ENCODE assay signal across 26 mouse cellular contexts in the genomic region with DNA sequence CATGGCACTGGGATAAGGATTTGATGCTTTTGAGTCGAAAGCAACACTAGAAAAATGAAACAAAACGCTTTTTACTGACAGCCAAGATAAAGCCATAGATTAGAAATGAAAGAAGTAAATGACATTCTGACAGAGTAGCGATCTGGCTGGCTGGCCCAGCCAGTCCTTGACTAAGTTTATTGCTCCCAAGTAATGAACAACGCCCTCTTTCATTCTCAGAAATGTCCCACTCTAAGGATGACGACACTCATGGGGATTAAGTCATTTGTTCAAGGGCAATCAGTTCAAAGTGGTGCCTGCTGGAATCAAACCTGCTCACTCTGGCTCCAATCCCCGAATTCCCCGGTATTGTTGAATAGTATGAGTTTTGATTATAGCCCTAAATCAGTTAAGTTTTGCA.
DNase-seq lines count a peak whose midpoint lies in the region; ATAC-seq and TF ChIP-seq lines count a peak whose summit lies in the region.
"Had no signal": no experiment of that assay in that cellular context is flagged by ENCODE, and none has a peak within 500 bp of the region (broad histone marks: within the 10 kb centered on the region; RNA-seq: fewer than 3 reads in every experiment).

No protein-coding gene starts in this region.

- peak; percentile 59 for ATAC-seq in intestine, postnatal 0 days
- no peak for ATAC-seq in forebrain, postnatal 0 days
- ATAC-seq: activated CD4-positive, CD25-positive, alpha-beta regulatory T cell, adult 4 months; CD4-positive, CD25-positive, alpha-beta regulatory T cell, adult 4 months; forebrain, embryonic 16.5 days; hindbrain, postnatal 0 days; inflammation-experienced regulatory T-cells, adult 6 months had no signal

- no peak overlapping the region for H3K9ac ChIP-seq in intestine, postnatal 0 days (ENCODE audit: low read depth, low read length)
- no peak overlapping the region for H3K9ac ChIP-seq in forebrain, postnatal 0 days
- H3K9ac ChIP-seq: embryonic facial prominence, embryonic 12.5 days; embryonic facial prominence, embryonic 15.5 days; forebrain, embryonic 12.5 days; heart, embryonic 13.5 days; hindbrain, embryonic 14.5 days had no signal

- peak; percentile 7 for DNase-seq in gastrocnemius, adult 18-20 months (ENCODE audit: low spot score)
- DNase-seq in gastrocnemius, postnatal 25 days: no peak
- peak; percentile 20 for DNase-seq in WW6 (ENCODE audit: low read depth, low spot score)
- peak; percentile 32 for DNase-seq in brain, embryonic 14.5 days (ENCODE audit: low read depth)
- DNase-seq in thymus, postnatal 25 days: no peak
- DNase-seq in forebrain, postnatal 0 days: no peak
- DNase-seq: adrenal gland, postnatal 25 days; cerebellum, adult 18-20 months; cerebellum, adult 9-10 months; gastrocnemius, postnatal 36 days; heart, adult 2 months; heart, postnatal 14 days; heart, postnatal 4 days; kidney, adult 18-20 months had no signal

- WGBS in intestine, postnatal 0 days: 36% methylated on average over 7 of the region's 7 CpGs
- WGBS in forebrain, postnatal 0 days: 41% methylated on average over 7 of the region's 7 CpGs

- no peaks in the 10 kb centered on the region for H3K27me3 ChIP-seq in intestine, postnatal 0 days (replicated peaks; ENCODE audit: control insufficient read depth, insufficient read depth, low read length)
- no peaks in the 10 kb centered on the region for H3K27me3 ChIP-seq in forebrain, postnatal 0 days (ENCODE audit: insufficient read depth, low read length)
- H3K27me3 ChIP-seq: embryonic facial prominence, embryonic 12.5 days; embryonic facial prominence, embryonic 15.5 days; forebrain, embryonic 12.5 days; heart, embryonic 13.5 days had no signal

- no peak for TF ChIP-seq POLR2A in brain, embryonic 14.5 days (IDR thresholded peaks at IDR 0.05; ENCODE audit: borderline replicate concordance, extremely low read depth, insufficient read depth, insufficient read length, poor library complexity, severe bottlenecking)

- H3K27ac ChIP-seq in intestine, postnatal 0 days (ENCODE audit: low read depth, low read length): no peak overlapping the region
- H3K27ac ChIP-seq in forebrain, postnatal 0 days (ENCODE audit: low read depth, low read length): no peak overlapping the region
- H3K27ac ChIP-seq: embryonic facial prominence, embryonic 12.5 days; embryonic facial prominence, embryonic 15.5 days; forebrain, embryonic 12.5 days; heart, adult 2 months; heart, embryonic 10.5 days; heart, embryonic 13.5 days; hindbrain, embryonic 14.5 days; hindbrain, postnatal 0 days had no signal

- no peak overlapping the region for H3K4me3 ChIP-seq in intestine, postnatal 0 days (ENCODE audit: low read depth, low read length)
- H3K4me3 ChIP-seq in forebrain, postnatal 0 days (ENCODE audit: low read depth, low read length): no peak overlapping the region
- H3K4me3 ChIP-seq: embryonic facial prominence, embryonic 12.5 days; embryonic facial prominence, embryonic 15.5 days; forebrain, embryonic 12.5 days; heart, adult 2 months; heart, embryonic 10.5 days; heart, embryonic 13.5 days had no signal

- H3K4me2 ChIP-seq in intestine, postnatal 0 days (replicated peaks; ENCODE audit: low read depth): no peak overlapping the region
- no peak overlapping the region for H3K4me2 ChIP-seq in forebrain, postnatal 0 days (ENCODE audit: low read depth)
- H3K4me2 ChIP-seq: embryonic facial prominence, embryonic 12.5 days; embryonic facial prominence, embryonic 15.5 days; forebrain, embryonic 12.5 days; heart, embryonic 13.5 days; hindbrain, embryonic 14.5 days had no signal

- no peaks in the 10 kb centered on the region for H3K9me3 ChIP-seq in intestine, postnatal 0 days (ENCODE audit: control insufficient read depth)
- H3K9me3 ChIP-seq in forebrain, postnatal 0 days (ENCODE audit: low read length): no peaks in the 10 kb centered on the region
- H3K9me3 ChIP-seq: embryonic facial prominence, embryonic 12.5 days; embryonic facial prominence, embryonic 15.5 days; forebrain, embryonic 12.5 days; heart, embryonic 10.5 days; heart, embryonic 13.5 days had no signal

- no peaks in the 10 kb centered on the region for H3K4me1 ChIP-seq in intestine, postnatal 0 days (replicated peaks; ENCODE audit: control insufficient read depth, insufficient read depth, low read length)
- H3K4me1 ChIP-seq in forebrain, postnatal 0 days (ENCODE audit: insufficient read depth): 0 out of 2 replicates have a peak, but pooled peaks cover 3% of the 10 kb centered on the region

- no peaks in the 10 kb centered on the region for H3K36me3 ChIP-seq in intestine, postnatal 0 days (ENCODE audit: control insufficient read depth, insufficient read depth)
- H3K36me3 ChIP-seq in forebrain, postnatal 0 days (ENCODE audit: insufficient read depth): no peaks in the 10 kb centered on the region
- H3K36me3 ChIP-seq: embryonic facial prominence, embryonic 12.5 days; embryonic facial prominence, embryonic 15.5 days; forebrain, embryonic 12.5 days; heart, embryonic 10.5 days; heart, embryonic 13.5 days had no signal

- TF ChIP-seq CTCF in brain, embryonic 14.5 days (IDR thresholded peaks at IDR 0.05; ENCODE audit: borderline replicate concordance, extremely low read depth, insufficient read depth, insufficient read length): no peak
- no peak for TF ChIP-seq CTCF in intestine, postnatal 0 days (IDR thresholded peaks at IDR 0.05; ENCODE audit: low read depth)
- no peak for TF ChIP-seq CTCF in forebrain, postnatal 0 days (IDR thresholded peaks at IDR 0.05; ENCODE audit: low read depth)

Comparison
In these comparisons a context has a peak if more than half of its experiments do, and no peak if none do; other contexts are left out.
1. DNase-seq: peak in gastrocnemius, adult 18-20 months (single experiment), WW6 (single experiment) and brain, embryonic 14.5 days (single experiment); none in gastrocnemius, postnatal 25 days (single experiment), thymus, postnatal 25 days (single experiment) and forebrain, postnatal 0 days (single experiment).